Mouse (Mus musculus) forebrain, embryonic 14.5 days (tissue): ENCODE data around the gene Nptn. TPM values are rescaled to one million over a fixed set of nuclear protein-coding genes. Genes with fewer than 3 reads are reported as not detected.
"Not testable (repeated sequence)": the region's sequence is repeated elsewhere in the genome, so short reads cannot be mapped to it uniquely, and the experiment has no call there.

Experiments used
- ATAC-seq: fragments of 200-750 bp; cut with Nextera tagmentation; 2 replicates; pipeline ENCODE4 v1.8.0; 2017; ENCODE audit warnings: mild to moderate bottlenecking, moderate library complexity
- DNase-seq: peaks from one replicate; pipeline ENCODE4 v3.0.0-alpha.2; 2015; ENCODE audit warnings: low spot score
- H3K27ac ChIP-seq: fragments of 300-500 bp; sonication (generic); 2 replicates; pipeline ENCODE4 v1.5.1; 2014; ENCODE audit warnings: low read depth, mild to moderate bottlenecking, control low read depth, low read length, moderate library complexity
- H3K27me3 ChIP-seq: fragments of 300-500 bp; sonication (generic); replicated peaks from 2 replicates; pipeline ENCODE4 v1.6.1; 2014; ENCODE audit warnings: low read length, control low read depth, mixed read lengths; ENCODE audit not compliant: control insufficient read depth, insufficient read depth
- H3K36me3 ChIP-seq: fragments of 300-500 bp; sonication (generic); 2 replicates; pipeline ENCODE4 v1.6.1; 2014; ENCODE audit warnings: low read length, control low read depth; ENCODE audit not compliant: control insufficient read depth, insufficient read depth
- H3K4me1 ChIP-seq: fragments of 300-500 bp; sonication (generic); 2 replicates; pipeline ENCODE4 v1.6.1; 2014; ENCODE audit warnings: antibody characterized with exemption, low read length, control low read depth; ENCODE audit not compliant: control insufficient read depth, insufficient read depth
- H3K4me2 ChIP-seq: fragments of 300-500 bp; sonication (generic); 2 replicates; pipeline ENCODE4 v1.6.1; 2014; ENCODE audit warnings: mild to moderate bottlenecking, control low read depth, low read length
- H3K4me3 ChIP-seq: fragments of 300-500 bp; sonication (generic); 2 replicates; pipeline ENCODE4 v1.5.1; 2014; ENCODE audit warnings: low read depth, low read length, control low read depth
- H3K9ac ChIP-seq: fragments of 300-500 bp; sonication (generic); 2 replicates; pipeline ENCODE4 v1.6.1; 2014; ENCODE audit warnings: mild to moderate bottlenecking, low read length, control low read depth, moderate library complexity
- H3K9me3 ChIP-seq: fragments of 300-500 bp; sonication (generic); replicated peaks from 2 replicates; pipeline ENCODE4 v1.6.1; 2016; ENCODE audit warnings: low read length, control low read depth, mixed read lengths; ENCODE audit not compliant: control insufficient read depth
- WGBS: fragments of 180-500 bp; shearing (Covaris S2); extraction: QIAGEN DNeasy Blood & Tissue Kit; methylation state at CpG from one replicate; pipeline ENCODE4 v1.1.7; 2014; 5-methylcytosine and 5-hydroxymethylcytosine counted together
- polyA plus RNA-seq: library from polyadenylated mRNA; unstranded; fragments of >200 nt; fragmentation: Nextera tagmentation; extraction: Ambion mirVana; gene quantifications from 2 replicates; pipeline ENCODE4 v1.2.1, GENCODE M21; 2014

The Nptn gene
- polyA plus RNA-seq, 1 experiment from 2014 or later = 144 TPM

DNA sequence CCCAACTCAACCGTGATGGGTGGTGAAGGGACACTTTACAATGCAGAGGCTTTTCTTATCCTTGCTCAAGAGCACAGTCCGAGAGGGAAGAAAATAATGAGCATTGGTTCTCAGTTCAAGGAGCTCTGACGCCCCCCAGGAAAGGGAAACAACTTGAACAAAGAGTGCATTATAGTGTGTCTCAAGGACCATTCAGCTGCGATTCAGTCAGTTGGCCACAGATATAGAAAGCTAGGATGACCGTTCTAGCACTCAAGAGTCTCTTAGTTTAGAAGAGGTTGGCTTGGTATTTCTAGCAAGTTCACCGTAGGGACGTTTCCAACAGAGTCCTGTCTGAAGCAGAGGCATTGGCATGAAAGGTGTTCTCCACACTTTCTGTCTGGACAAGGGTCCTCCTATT lies 25.4 kb upstream of the Nptn start:
- Histone ChIP-seq H3K36me3 (no peaks in the 10 kb centered on the region), H3K9me3 (no peaks in the 10 kb centered on the region), H3K4me1 (peaks cover 20% of the 10 kb centered on the region), H3K4me3 (no peak overlapping the region), H3K4me2 (no peak overlapping the region), H3K9ac (no peak overlapping the region), H3K27me3 (no peaks in the 10 kb centered on the region), H3K27ac (no peak overlapping the region)
- ATAC-seq = no peak
- DNase-seq = no peak
- 44% methylated on average over 7 of the region's 7 CpGs for whole genome bisulfite sequencing

DNA sequence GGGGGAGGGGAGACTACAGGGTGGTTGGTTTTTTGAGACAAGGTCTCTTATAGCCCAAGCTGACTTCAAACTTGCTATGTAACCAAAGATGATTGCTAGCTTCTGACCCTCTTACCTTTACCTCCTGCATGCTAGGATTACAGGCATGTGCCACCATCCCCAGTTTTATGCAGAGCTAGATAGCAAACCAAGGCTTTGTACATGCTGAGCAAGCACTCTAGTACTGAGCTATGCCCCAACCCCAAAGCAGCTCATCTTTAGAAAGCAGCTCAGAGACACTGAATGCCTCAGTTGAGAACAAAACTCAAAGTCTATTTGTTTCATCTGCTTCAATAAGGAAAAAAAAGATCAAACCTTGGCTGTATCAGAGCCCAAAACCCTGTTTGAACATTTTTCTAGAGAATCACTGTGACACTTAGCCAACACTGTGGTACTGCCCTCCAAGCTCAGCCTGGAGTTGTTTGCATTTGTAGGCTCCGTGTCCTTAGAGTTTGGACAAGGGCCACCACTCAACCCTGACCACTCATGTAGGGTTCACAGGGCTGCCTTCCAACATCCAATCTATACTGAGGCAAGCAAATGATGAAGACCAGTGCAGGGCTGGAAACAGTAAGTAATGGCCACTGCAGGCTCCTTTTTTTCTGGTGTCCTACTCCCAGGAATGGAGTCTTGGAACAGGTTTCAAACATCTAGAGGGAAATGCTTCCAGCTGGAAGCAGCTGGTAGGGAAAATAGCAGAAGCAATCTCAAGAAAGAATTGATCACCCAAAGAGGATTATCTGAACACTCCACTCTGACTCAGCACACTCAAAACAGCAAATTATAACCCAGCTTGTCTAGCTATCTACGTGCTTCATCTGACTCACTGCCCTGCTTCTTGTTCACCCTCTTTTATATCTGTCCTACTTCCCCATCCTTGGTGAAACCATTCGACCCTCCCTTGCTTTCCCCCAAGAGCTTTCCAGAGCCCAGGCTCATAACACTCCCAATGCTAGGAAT lies 24.3 kb upstream of the Nptn start:
- Histone ChIP-seq H3K4me1 (peaks cover 20% of the 10 kb centered on the region), H3K9ac (no peak overlapping the region), H3K4me3 (no peak overlapping the region), H3K27me3 (no peaks in the 10 kb centered on the region), H3K4me2 (no peak overlapping the region), H3K36me3 (no peaks in the 10 kb centered on the region), H3K27ac (no peak overlapping the region), H3K9me3 (no peaks in the 10 kb centered on the region)
- no peak for DNase-seq
- WGBS = 90% methylated on average over 3 of the region's 3 CpGs
- no peak for ATAC-seq

DNA sequence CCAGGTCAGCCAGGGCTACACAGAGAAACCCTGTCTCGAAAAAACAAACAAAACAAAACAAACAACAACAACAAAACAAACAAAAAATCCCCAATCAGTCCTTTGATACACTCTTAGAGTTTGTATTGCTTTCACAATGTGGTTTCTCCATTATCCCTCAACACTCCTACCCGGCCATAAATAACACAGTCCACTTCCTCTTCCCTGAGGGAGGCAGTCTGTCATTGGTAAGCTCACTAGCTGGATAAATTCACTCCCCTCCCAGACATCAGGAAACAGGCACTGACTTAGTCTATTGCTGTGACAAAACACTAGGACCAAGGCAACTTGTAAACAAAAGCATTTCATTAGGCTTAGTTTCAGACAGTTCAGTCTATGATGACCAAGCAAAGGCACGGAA lies 21.8 kb upstream of the Nptn start:
- no peaks in the 10 kb centered on the region for H3K9me3 ChIP-seq
- no peak overlapping the region for H3K9ac ChIP-seq
- DNase-seq (no peak), ATAC-seq (no peak)
- no peak overlapping the region for H3K27ac ChIP-seq
- no peaks in the 10 kb centered on the region for H3K36me3 ChIP-seq
- 69% methylated on average over 3 of the region's 3 CpGs for WGBS
- no peaks in the 10 kb centered on the region for H3K27me3 ChIP-seq
- no peak overlapping the region for H3K4me2 ChIP-seq
- H3K4me3 ChIP-seq = no peak overlapping the region
- H3K4me1 ChIP-seq = peaks cover 6% of the 10 kb centered on the region; the same call in 1 of the 2 replicates

DNA sequence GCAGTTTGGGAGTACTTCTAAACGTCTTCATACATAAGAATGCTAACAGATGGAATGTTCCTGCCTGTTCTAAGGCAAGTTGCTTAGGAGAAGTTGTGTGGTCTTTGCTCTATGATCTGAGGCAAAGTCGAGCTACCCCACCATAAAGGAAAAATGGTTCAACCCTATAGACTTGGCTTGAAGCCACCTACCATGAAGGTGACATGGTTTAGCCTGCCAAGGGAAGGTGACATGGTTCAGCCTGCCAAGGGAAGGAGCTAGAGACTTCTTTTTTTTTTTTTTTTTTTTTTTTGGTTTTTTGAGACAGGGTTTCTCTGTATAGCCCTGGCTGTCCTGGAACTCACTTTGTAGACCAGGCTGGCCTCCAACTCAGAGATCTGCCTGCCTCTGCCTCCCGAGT lies 16.1 kb upstream of the Nptn start:
- not testable (repeated sequence) for H3K9ac ChIP-seq, ATAC-seq, H3K27ac ChIP-seq, DNase-seq, H3K36me3 ChIP-seq, H3K9me3 ChIP-seq, H3K27me3 ChIP-seq, H3K4me1 ChIP-seq, H3K4me2 ChIP-seq, H3K4me3 ChIP-seq
- 72% methylated on average over 3 of the region's 3 CpGs for WGBS

DNA sequence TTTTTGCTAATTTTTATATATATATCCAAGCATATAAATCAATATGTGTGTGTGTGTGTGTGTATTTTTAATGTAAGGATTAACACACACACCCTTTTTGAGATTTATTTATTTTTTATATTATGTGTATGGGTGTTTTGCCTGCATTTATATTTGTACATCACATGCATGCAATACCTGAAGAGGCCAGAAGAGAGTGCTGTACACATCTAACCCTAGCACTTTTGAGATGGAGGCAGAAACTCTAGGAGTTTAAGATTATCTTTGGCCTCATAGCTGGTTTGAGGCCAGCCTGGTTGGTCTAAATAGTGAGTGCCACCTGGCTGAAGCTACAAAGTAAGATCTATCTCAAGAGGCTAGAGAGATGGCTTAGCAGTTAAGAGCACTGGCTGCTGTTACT lies 14.4 kb upstream of the Nptn start:
- no peak overlapping the region for H3K27ac ChIP-seq
- H3K4me3 ChIP-seq = no peak overlapping the region
- DNase-seq = peak; percentile 46
- no peaks in the 10 kb centered on the region for H3K4me1 ChIP-seq
- ATAC-seq = no peak
- no peak overlapping the region for H3K9ac ChIP-seq
- H3K27me3 ChIP-seq = no peaks in the 10 kb centered on the region
- no peaks in the 10 kb centered on the region for H3K36me3 ChIP-seq
- no peaks in the 10 kb centered on the region for H3K9me3 ChIP-seq
- H3K4me2 ChIP-seq = no peak overlapping the region

DNA sequence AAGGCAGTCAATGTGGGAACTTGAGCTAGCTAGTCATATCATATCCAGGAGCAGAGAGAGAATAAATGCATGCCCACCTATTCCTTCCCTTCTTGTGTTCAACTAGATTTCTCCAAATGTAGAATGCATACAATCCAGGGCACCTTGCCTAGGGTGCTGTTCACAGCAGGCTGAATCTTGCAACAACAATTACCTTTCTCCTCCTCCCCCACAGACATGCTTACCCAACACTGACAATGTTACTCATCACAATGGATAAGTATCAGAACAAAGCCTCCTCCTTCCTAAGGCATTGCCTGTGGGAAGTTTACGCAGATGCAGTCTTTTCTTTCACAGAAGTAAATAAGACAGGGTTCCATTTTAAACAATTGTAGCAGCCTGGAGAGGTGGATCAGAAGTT lies 11.0 kb upstream of the Nptn start:
- Histone ChIP-seq H3K27ac (no peak overlapping the region), H3K9ac (no peak overlapping the region), H3K27me3 (no peaks in the 10 kb centered on the region), H3K4me2 (no peak overlapping the region), H3K4me3 (no peak overlapping the region), H3K36me3 (no peaks in the 10 kb centered on the region), H3K4me1 (no peaks in the 10 kb centered on the region), H3K9me3 (no peaks in the 10 kb centered on the region)
- ATAC-seq (no peak), DNase-seq (no peak)
- 75% methylated on average over 1 of the region's 1 CpGs for WGBS

DNA sequence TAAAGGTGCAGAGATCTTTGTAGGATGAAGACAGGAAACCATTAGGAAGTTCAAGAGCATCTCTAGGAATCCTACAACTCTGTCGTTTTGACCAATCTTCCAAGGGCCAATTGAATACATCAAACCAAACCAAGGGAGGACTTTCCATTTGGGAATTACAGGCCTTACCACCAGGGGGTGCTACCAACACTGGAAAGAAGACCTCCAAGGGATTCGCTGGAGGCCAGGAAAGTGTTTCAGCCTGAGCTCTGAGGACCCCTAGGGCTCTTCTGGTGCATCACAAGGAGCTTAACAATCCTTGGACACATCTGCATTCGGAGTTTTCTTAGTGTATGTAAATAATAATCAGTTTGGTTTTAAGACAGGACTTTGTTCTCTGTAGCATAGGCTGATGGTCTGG lies 3.4 kb upstream of the Nptn start:
- no peaks in the 10 kb centered on the region for H3K36me3 ChIP-seq
- H3K4me3 ChIP-seq = no peak overlapping the region
- H3K4me1 ChIP-seq = peaks cover 5% of the 10 kb centered on the region
- H3K9ac ChIP-seq = no peak overlapping the region
- DNase-seq (peak; percentile 88), ATAC-seq (no peak)
- H3K4me2 ChIP-seq = no peak overlapping the region
- no peaks in the 10 kb centered on the region for H3K27me3 ChIP-seq
- H3K9me3 ChIP-seq = no peaks in the 10 kb centered on the region
- no peak overlapping the region for H3K27ac ChIP-seq
- 25% methylated on average over 3 of the region's 3 CpGs for WGBS

DNA sequence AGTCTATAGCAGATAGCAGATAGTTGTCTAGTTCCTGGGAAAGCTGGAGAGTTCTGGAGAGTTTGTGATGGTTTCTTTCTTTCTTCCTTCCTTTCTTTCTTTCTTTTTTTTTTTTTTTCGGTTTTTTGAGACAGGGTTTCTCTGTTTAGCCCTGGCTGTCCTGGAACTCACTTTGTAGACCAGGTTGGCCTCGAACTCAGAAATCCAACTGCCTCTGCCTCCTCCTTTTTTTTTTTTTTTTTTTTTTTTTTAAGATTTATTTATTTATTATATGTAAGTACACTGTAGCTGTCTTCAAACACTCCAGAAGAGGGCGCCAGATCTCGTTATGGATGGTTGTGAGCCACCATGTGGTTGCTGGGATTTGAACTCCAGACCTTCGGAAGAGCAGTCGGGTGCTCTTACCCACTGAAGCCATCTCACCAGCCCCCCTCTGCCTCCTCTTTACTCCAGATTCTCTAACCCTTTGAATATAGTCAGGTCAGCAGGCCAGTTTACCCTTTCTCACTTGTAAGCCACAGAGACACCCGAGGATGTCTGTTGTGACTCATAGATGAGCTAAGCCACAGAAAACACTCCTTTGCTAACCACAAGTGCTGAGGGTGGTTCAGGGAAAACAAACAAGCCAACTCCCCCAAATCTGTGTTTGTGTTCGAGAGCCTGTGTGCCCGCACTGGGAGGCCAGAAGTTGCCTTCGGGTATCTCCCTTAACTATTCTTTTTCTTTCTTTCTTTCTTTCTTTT lies 1.4 kb upstream of the Nptn start:
- H3K27ac ChIP-seq, DNase-seq, H3K4me1 ChIP-seq, H3K4me3 ChIP-seq, H3K36me3 ChIP-seq, H3K9me3 ChIP-seq, H3K27me3 ChIP-seq, H3K4me2 ChIP-seq, ATAC-seq, H3K9ac ChIP-seq: not testable (repeated sequence)
- 76% methylated on average over 10 of the region's 10 CpGs for whole genome bisulfite sequencing
